Mouse (Mus musculus): ENCODE measurements around the gene Klf15.

- TF ChIP-seq CTCF (IDR thresholded peaks at IDR 0.05; ENCODE audit: low read depth) (no peak), EP300 (IDR thresholded peaks at IDR 0.05; ENCODE audit: low read depth) (no peak)
Observed at GRCm38 (mm10) chr6:90468216-90468615, 5.8 kb downstream of the Klf15 start.

Data from liver, postnatal 0 days (tissue).